ENCODE assay signal across 9 mouse cellular contexts in the genomic region with DNA sequence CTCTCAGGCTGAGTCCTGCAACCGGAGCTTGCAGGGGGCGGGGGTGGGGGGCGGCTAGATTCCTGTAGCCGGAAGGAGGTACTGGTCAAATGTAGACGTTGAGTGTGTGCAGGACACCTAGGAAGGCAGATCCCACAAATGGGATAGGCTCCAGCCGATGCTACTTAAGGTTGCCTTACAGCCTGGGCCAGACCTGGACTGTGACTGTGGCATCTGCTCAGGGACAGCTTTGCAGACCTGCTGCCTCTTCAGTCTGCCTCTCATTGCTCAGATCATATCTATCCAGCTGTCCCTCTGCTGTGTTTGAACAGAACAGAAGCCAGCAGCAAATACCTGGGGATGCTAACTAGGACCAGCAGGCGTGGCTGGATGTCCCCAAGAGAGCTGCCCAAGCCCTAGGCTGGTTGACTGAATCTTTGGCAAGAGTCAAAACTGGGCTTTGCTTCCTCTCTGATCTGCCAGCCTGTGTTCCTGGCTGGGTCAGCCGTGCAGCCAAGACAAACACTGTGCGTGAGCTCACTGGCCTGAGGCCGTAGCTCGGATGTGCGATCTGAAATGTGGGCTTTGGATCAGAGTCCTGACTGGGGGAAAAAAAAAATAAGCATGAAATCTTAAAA. TPM values are rescaled to one million over a fixed set of nuclear protein-coding genes. Genes with fewer than 3 reads are reported as not detected.
DNase-seq lines count a peak whose midpoint lies in the region; ATAC-seq lines count a peak whose summit lies in the region.
"Had no signal": no experiment of that assay in that cellular context is flagged by ENCODE, and none has a peak within 500 bp of the region (broad histone marks: within the 10 kb centered on the region; RNA-seq: fewer than 3 reads in every experiment).

No protein-coding gene starts in this region.

- peaks cover 3% of the 10 kb centered on the region for H3K4me1 ChIP-seq in hindbrain, embryonic 16.5 days (ENCODE audit: control insufficient read depth, insufficient read depth, low read depth, low read length)
- H3K4me1 ChIP-seq in hindbrain, embryonic 13.5 days (replicated peaks): peaks cover 39% of the 10 kb centered on the region
- H3K4me1 ChIP-seq in embryonic facial prominence, embryonic 11.5 days (ENCODE audit: control insufficient read depth, insufficient read depth, low read length): peaks cover 4% of the 10 kb centered on the region

- H3K9me3 ChIP-seq in hindbrain, embryonic 16.5 days (ENCODE audit: control insufficient read depth, low read length): no peaks in the 10 kb centered on the region
- H3K9me3 ChIP-seq in hindbrain, embryonic 13.5 days: no peaks in the 10 kb centered on the region
- no peaks in the 10 kb centered on the region for H3K9me3 ChIP-seq in embryonic facial prominence, embryonic 11.5 days (replicated peaks; ENCODE audit: control insufficient read depth, low read length)

- intact Hi-C loops in heart, postnatal 25 days (cut with DNase I): loop anchor here (5.0 kb wide), 1 partner anchor 59 kb away; no protein-coding TSS in a partner anchor

- H3K4me3 ChIP-seq in hindbrain, embryonic 16.5 days (ENCODE audit: low read length): no peak overlapping the region
- no peak overlapping the region for H3K4me3 ChIP-seq in hindbrain, embryonic 13.5 days
- no peak overlapping the region for H3K4me3 ChIP-seq in embryonic facial prominence, embryonic 11.5 days (ENCODE audit: low read depth, low read length)

- H3K27me3 ChIP-seq in hindbrain, embryonic 16.5 days (replicated peaks; ENCODE audit: control insufficient read depth, insufficient read depth, low read length): no peaks in the 10 kb centered on the region
- H3K27me3 ChIP-seq in hindbrain, embryonic 13.5 days: no peaks in the 10 kb centered on the region
- no peaks in the 10 kb centered on the region for H3K27me3 ChIP-seq in embryonic facial prominence, embryonic 11.5 days (ENCODE audit: control insufficient read depth, insufficient read depth, low read length)

- no peak overlapping the region for H3K27ac ChIP-seq in hindbrain, embryonic 16.5 days (ENCODE audit: low read depth, low read length)
- no peak overlapping the region for H3K27ac ChIP-seq in hindbrain, embryonic 13.5 days
- H3K27ac ChIP-seq in embryonic facial prominence, embryonic 11.5 days (replicated peaks; ENCODE audit: low read depth, low read length): no peak overlapping the region; the same call in 1 of the 2 replicates

- 38% methylated on average over 12 of the region's 12 CpGs for WGBS in hindbrain, embryonic 16.5 days
- WGBS in hindbrain, embryonic 13.5 days: 46% methylated on average over 12 of the region's 12 CpGs
- 23% methylated on average over 12 of the region's 12 CpGs for WGBS in embryonic facial prominence, embryonic 11.5 days

- DNase-seq in Muller cell, postnatal 12 days (ENCODE audit: inconsistent ontology term): peak; percentile 75
- no peak for DNase-seq in embryonic facial prominence, embryonic 11.5 days (ENCODE audit: low spot score)
- DNase-seq in heart, postnatal 25 days (ENCODE audit: low spot score): peak; percentile 48
- peak; percentile 67 for DNase-seq in lung, postnatal 10 days
- DNase-seq in left cerebral cortex, adult 18-20 months (ENCODE audit: low spot score in 2 of 2): no peak
- no peak for DNase-seq in layer of hippocampus, postnatal 25 days (ENCODE audit: extremely low spot score in 1 of 2, low spot score in 1 of 2)

- 0 out of 2 replicates have a peak, but pooled peaks have one; percentile 34 for ATAC-seq in hindbrain, embryonic 16.5 days
- ATAC-seq in hindbrain, embryonic 13.5 days (ENCODE audit: low FRiP score): no peak
- no peak; the same call in 1 of the 2 replicates for ATAC-seq in embryonic facial prominence, embryonic 11.5 days (replicated peaks; ENCODE audit: insufficient number of reproducible peaks, low FRiP score, low TSS enrichment, low read depth)

- H3K36me3 ChIP-seq in hindbrain, embryonic 16.5 days (ENCODE audit: control insufficient read depth, insufficient read depth, low read length): no peaks in the 10 kb centered on the region
- H3K36me3 ChIP-seq in hindbrain, embryonic 13.5 days: no peaks in the 10 kb centered on the region
- no peaks in the 10 kb centered on the region for H3K36me3 ChIP-seq in embryonic facial prominence, embryonic 11.5 days (replicated peaks; ENCODE audit: control insufficient read depth, insufficient read depth, low read depth, low read length)

- no peak overlapping the region for H3K9ac ChIP-seq in hindbrain, embryonic 16.5 days (ENCODE audit: low read depth, low read length)
- H3K9ac ChIP-seq in hindbrain, embryonic 13.5 days: no peak overlapping the region
- 0 out of 2 replicates have a peak overlapping the region, but pooled peaks have one; percentile 13 for H3K9ac ChIP-seq in embryonic facial prominence, embryonic 11.5 days (replicated peaks; ENCODE audit: low read length)

- no peak overlapping the region for H3K4me2 ChIP-seq in hindbrain, embryonic 16.5 days (ENCODE audit: low read length)
- no peak overlapping the region for H3K4me2 ChIP-seq in hindbrain, embryonic 13.5 days
- H3K4me2 ChIP-seq in embryonic facial prominence, embryonic 11.5 days (ENCODE audit: low read depth, low read length): no peak overlapping the region

RNA-seq across cellular contexts. Expression of gene Rab4a, which starts 44.4 kb away (rescaled TPM):
- polyA plus RNA-seq in hindbrain, embryonic 16.5 days (2015; fragmentation: Nextera tagmentation; extraction: Ambion mirVana): 86.1 and 87.4 TPM in 2 replicates
- polyA plus RNA-seq in hindbrain, embryonic 13.5 days (2015; fragmentation: Nextera tagmentation; extraction: Ambion mirVana): 73.9 and 74.8 TPM in 2 replicates
- 56.7 and 57.3 TPM in 2 replicates for polyA plus RNA-seq in embryonic facial prominence, embryonic 11.5 days (2014; fragmentation: Nextera tagmentation; extraction: Ambion mirVana)
- 1 to 10 TPM; 8.2 to 8.7 TPM for total RNA-seq in heart, postnatal 25 days (2021)
- 10 to 100 TPM; 45.1 to 50.6 TPM for total RNA-seq in left cerebral cortex, adult 18-20 months (2021)
- total RNA-seq in layer of hippocampus, postnatal 25 days (2021): 10 to 100 TPM; 42.9 to 44.9 TPM
- total RNA-seq: neutrophil, adult 5-6 weeks had no signal

Comparison
In these comparisons a context has a peak if more than half of its experiments do, and no peak if none do; other contexts are left out.
1. DNase-seq: peak in Muller cell, postnatal 12 days (single experiment), heart, postnatal 25 days (single experiment) and lung, postnatal 10 days (single experiment); none in embryonic facial prominence, embryonic 11.5 days (single experiment), left cerebral cortex, adult 18-20 months (0 of 2) and layer of hippocampus, postnatal 25 days (0 of 2).
2. RNA of gene Rab4a, which starts 44.4 kb away (total RNA-seq): 45.1 to 50.6 TPM in left cerebral cortex, adult 18-20 months and 42.9 to 44.9 TPM in layer of hippocampus, postnatal 25 days; 8.2 to 8.7 TPM in heart, postnatal 25 days; every median in the first group is over 4 times any median in the second.